Mouse (Mus musculus) left cerebral cortex, adult 18-20 months (tissue): ENCODE results near the gene Plch2. TPM values are rescaled to one million over a fixed set of nuclear protein-coding genes. Genes with fewer than 3 reads are reported as not detected.

Source experiments
- DNase-seq, 2 experiments: peaks; one replicate each; pipeline ENCODE4 v3.0.0; 2021 to 2022; ENCODE audit warnings: low spot score in 2 of 2, mixed read lengths in 1 of 2
- total RNA-seq, 2 experiments: library from RNA; stranded (reverse); gene quantifications; 2 replicates each; pipeline ENCODE4 v1.2.3; 2021

Plch2 gene
- total RNA-seq, 2 experiments from 2014 or later: 69.2 to 88.5 TPM

DNA sequence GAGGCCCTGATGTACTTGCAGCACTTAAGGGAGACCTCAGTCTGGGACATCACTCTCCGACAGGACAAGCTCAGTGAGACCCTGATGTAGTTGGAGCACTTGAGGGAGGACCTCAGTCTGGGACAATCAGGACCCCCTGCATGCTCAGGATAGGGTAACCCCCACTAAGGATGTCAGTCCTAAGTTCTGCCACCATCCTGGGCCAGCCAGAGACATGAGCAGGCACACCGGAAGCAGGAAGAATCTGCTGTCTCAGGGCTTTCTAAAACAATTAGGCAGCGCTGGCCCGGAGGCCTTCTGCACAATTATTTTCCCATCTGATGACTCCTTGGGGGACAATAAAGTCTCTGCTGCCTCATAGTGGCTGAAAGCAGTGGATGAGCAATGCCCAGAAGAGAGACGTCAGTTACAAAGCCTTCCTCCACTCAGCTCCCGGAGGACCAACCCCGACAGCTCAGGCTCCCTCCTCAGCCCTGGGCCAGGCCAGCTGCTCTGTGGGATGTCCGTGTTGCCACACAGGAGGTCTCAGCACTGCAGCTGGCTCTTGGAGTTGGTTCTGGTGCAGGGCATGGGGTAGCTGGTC is 59.9 kb downstream of the Plch2 start:
- DNase-seq: no peak

DNA sequence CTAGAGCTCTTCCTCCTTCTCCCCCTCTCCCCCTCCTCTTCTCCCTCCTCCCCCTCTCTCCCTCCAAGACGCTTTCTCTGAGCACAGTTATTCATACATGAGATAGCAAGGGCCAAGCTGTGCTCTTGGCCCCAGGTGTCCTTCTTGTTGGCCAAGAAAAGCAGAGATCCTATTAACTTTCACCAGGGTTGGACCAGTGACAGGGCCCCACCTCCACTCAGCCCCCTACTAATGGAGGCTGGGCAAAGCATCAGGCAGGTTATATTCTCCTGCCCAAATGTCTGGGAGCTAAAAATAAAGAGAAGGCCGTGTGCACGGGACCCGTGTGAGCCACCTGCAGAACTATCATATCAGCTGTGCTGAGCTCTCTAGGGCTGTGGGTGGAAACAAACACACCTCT is 61.7 kb downstream of the Plch2 start:
- DNase-seq: no peak

DNA sequence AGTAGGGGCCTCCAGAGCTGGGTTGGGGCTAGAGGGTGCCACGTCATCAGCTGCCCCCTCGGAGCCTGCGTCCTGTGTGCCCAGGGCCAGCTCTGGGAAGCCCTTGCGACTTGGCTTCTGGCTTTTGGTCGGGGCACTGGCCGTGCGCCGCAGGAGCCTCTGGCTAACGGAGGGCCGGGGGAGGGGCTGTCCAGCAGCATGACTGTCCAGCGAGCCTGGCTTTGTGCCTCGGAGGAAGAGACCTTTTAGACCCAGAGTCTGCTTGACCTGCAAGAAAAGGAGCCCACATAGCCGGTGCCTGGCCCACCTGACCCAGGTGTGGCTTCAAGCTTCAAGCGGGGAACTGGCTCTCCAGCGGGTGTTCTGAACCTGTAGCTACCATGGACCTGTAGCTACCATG is 69.8 kb downstream of the Plch2 start:
- no peak for DNase-seq

- peak; percentile 70 to 82 for DNase-seq
These were observed 70.5 kb downstream of the Plch2 start for GRCm38 (mm10) chr4:154986096-154986495.

DNA sequence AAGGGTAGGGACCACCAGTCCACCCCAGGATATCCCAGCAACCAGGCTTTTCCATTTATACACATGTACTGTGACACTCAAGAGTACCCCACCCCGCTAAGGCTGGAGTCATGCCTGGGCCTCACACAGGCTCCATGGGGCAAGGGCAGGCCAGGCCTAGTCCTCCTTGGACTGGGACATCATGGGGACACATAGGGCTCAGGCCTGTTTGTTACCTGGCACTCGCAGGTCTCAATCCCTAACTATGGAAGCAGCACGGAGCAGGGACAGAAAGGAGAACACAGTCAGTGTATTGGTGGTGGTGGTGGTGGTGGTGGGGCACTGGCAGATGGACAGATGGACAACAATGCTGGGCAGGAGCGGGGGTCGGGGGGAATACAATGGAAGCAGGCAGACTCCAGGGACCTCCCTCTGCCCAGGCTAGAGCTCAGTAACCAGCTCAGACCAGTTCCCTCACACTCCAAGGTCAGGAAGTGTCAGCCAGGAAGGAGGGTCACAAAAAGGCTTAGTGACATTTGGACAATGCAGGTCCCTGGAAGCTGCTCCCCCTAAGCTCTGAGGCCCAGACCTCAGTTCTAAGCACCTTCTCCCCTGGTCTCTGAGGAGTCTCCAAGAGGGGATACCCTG is 71.3 kb downstream of the Plch2 start:
- no peak for DNase-seq

DNA sequence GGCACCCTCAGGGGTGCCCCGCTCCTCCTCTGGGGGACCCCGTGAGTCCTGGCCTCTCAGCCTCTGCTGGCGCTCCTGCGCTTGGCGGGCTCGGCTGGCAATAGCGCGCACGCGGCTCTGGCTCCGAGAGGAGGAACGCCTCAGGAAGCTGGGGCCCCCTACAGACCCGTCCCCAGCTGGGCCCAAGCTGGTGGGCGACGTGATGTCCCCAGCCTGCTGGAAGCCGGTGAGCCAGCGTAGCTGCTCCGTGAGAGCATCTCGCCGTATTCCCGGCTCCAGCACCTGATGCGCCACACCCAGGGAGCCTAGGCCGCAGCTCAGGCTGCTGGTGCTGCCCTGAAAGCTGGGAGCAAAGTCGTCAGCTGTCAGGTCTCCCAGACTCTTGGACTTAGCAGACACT is 72.8 kb downstream of the Plch2 start:
- no peak for DNase-seq

DNA sequence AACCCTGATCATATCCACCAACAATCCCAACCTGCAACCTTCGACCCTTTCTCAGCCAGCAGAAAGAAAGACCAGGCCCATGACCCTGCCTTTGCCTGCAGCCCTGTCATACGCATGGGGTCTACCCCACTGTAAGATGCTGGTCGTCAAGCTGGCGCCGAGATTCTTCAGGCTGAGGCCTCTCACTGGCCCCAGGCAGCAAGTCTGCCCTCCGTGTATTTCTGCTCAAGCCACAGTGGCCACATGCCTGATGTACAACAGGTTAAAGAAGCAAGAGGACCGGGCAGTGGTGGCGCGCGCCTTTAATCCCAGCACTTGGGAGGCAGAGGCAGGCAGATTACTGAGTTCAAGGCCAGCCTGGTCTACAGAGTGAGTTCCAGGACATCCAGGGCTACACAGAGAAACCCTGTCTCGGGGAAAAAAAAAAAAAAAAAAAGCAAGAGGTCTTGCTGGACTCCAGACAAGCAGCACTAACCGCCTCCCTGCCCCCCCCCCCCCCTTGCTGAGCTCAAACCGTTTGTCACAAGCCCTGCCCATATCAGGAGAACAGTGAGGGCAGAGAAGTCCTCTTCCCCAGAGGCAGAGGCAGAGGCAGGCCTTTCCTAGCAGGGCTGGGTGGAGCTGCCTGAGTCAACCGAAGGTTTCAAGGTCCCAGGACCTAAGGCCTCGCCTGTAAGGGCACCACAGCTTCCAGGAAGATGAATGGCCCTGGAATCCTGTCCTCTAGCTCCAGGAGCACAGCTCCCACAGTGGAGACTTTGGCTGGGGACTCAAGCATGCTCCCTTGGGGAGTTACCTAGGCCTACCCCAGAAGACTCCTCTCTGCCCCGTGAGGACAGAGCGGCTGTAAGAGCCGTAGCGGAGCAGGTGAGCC is 74.1 kb downstream of the Plch2 start:
- no peak for DNase-seq

DNA sequence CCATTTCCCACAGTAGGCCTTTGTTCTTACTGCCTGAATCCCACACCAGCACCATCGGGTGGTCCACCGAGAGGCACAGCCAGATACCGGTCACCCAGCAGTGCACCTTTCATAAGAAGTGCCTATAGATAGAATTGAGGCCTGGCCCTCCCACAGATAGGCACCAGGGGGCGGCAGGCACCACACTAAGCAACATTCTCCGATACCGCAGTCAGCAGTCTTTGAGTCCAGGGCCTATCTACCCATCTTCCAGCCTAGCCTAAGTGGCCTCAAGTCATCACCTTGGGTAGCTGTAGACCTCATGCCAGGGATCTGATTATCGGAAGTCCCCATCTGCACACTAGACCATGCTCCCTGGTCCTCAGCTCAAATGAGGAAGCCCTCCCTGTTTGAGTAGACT is 75.1 kb downstream of the Plch2 start:
- peak; percentile 72 to 74 for DNase-seq

DNA sequence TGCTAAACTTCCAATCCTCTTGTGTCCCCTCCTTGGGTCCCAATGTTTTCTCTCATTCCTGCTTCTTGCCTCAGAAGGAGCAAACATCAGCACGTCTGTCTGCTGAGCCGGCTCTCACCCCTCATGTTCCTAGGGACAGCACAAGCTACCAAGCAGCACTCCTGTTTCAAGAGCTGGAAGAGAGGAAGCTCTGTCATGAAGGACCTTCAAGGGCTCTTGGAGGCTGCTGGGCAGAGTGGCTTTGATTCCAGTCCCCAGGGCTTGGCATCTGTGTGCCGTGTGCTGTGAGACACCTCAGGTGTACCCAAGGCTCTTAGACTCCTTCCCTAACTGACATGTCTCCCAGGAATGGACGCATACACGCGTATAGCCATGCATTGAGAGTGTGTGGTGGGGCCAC is 75.5 kb downstream of the Plch2 start:
- DNase-seq: no peak

- DNase-seq: no peak
These were observed 76.5 kb downstream of the Plch2 start for GRCm38 (mm10) chr4:154980110-154980509.

DNA sequence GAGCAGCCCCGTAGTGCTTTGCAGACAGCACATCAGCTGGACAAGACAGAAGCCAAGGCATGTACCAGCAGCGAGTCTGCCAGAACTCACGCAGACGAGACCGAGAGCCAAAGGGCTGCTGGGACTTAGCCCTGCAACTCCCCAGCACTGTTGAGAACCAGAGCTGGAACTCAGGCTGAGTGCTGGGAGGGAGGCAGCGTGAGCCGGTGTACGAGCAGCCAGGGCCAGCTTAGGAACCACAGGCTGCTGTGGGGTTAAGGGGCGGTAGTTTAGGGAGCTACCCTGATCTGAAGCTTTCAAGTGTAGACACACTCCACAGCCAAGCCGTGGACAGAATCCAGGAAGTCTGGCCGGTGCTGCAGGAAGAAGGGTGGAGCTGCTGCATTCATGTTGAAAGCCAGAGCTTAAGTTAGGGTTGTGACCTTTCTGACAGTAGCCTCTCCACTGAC is 82.4 kb downstream of the Plch2 start:
- DNase-seq: no peak

- no peak for DNase-seq
These were observed 84.0 kb downstream of the Plch2 start for GRCm38 (mm10) chr4:154972546-154972945.

DNA sequence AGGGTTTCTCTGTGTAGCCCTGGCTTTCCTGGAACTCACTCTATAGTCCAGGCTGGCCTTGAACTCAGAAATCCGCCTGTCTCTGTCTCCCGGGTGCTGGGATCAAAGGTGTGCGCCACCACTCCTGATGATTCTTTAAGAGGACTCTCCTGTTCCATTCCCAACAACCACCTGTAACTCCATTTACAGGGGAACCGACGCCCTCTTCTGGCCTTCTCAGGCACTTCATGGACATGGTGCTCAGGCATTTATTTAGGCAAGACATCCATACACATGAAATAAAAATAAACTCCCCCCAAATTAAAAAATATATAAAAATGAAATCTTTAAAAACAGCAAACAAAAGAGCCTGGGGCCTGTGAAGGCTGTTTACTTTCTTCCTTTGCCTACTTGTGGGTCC is 89.4 kb downstream of the Plch2 start:
- peak; percentile 53 to 70 for DNase-seq

DNA sequence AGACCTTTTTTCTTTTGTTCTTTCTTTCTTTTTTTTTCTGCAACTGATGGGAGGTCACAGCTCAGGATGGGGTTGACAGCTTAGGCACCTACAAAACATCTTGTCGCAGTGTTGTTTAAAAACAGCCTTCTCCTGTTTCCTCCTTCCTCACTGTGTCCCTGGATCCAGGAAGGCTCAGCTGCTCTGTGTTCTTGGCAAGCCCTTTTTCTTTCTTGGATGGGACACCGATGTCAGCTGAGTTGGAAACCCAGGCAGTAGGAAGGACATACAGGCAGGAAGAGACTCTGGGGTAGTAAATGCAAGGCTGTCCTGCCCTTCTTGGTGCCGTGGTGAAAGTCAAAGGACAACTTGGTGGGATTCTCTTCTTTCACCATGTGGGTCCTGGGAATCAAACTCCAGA is 90.7 kb downstream of the Plch2 start:
- no peak for DNase-seq

GRCm38 (mm10) chr4:154964581-154965235 is 91.9 kb downstream of the Plch2 start:
- peak in 1 of 2 experiments; percentile 35 for DNase-seq

DNA sequence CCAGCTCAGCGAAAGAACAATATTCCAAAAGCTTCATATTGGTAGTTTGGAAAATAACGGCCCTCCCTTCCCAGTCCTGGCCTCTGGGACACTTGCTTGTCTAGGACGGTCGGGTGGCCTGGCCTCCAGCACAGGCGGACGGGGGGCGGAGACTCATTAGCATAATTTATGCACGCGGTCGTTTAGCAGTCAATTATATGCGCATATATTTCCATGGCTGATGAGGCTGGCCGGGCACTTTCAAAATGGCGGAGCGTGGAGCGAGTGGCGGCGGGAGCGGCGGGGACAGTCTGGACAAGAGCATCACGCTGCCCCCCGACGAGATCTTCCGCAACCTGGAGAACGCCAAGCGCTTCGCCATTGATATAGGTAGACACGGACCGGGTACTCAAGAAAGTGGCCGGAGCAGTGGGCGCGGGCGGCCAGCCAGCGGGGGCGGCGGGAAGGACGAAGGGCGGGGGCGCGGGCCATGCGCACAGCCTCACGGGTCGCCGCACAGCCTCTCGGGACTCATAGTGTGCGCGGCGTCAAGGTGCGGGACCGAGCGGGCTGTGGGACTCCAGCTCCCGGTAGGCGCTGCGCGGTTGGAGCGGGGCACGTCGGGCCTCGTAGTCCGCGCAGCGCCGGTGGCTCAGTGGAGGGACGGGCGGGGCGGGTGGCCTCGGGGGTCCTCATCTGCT is 92.5 kb downstream of the Plch2 start, which contains the start of gene Pank4:
Gene Pank4 (plus strand): TSS at position 223 of the 680 bp plus-strand sequence.
- peak; percentile 90 to 94 for DNase-seq

DNA sequence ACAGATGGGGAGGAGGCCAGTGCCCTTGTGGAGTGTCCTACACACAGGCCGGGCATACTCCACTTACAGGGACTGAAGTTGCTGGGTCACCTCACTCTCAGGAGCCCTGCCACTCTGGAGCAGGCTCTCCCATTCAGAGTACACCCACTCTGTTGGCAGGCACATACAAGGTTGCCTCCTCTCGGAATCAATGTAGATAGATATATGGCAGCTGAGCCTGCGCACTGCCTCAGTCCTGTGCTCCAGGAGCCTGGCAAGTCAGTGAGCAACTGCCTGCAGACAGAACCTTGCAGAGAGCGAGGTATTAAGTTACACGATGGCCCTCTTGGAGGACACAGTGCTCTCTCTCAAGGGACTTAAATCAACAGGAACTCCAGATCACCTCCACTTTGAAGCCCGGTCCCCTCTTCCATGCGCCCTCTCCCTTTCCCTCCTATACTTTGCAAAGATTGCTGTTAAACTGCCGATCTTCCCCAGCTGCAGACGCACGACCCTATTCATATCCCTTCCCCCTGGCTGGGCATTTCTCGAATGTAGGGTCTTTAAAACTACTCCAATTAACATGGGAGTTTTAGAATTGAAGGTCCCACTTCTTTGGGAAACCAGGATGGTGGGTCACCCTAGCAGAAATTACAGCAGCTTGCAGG is 93.3 kb downstream of the Plch2 start:
- DNase-seq: peak; percentile 51 to 62

DNA sequence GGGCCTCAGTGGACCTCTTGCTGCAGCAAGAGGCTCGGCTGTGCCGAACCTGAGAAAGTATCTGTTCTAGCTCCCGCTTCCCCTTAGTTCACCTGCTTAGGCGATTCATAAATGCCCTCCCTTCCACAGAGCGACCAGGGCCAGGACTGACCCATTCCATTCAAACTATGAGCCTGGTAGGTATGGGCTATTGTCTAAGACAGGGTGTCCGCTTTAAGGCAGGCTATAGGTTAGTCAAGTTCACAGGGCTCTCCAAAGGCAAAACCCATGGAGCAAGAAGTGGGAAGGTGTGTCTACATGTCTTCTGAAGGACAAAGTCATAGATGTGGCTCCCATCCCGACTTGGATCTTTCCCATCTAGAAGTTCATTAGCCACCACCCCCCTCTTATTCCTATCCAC is 93.9 kb downstream of the Plch2 start:
- DNase-seq: no peak

DNA sequence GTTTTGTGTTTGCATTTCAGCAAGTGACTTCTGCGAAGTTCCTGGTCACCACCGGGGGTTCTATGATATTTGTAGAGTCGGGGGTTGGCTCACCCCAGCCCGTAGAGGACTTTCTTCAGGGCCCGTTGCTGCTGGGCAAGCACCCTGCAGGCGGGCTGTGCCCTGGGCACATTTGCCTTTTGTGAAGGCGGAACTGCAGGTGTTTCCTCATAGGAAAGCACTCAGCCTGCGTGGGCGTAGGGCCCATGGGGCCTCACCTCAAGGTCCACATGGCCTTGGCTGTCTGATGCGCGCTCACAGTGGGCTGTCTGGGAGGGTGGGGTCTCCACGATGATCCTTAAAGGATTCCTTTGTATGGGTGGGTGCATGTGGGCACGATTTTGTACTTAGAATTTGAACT is 94.7 kb downstream of the Plch2 start:
- DNase-seq: no peak

GRCm38 (mm10) chr4:154961226-154961738 is 95.3 kb downstream of the Plch2 start:
- DNase-seq: peak; percentile 35 to 54
